Mouse (Mus musculus): ENCODE data around the gene Zfp574. TPM values are rescaled to one million over a fixed set of nuclear protein-coding genes. Genes with fewer than 3 reads are reported as not detected.

Zfp574 gene
- polyA plus RNA-seq, 1 experiment = 65.0 TPM

GRCm38 (mm10) chr7:25105411-25106160 lies 33.2 kb downstream of the Zfp574 start:
- Histone ChIP-seq H3K4me1 (replicated peaks; ENCODE audit: control insufficient read depth, insufficient read depth, low read length) (no peaks in the 10 kb centered on the region; the same call in 1 of the 2 replicates), H3K4me3 (ENCODE audit: control insufficient read depth, insufficient read depth, low read length) (no peak overlapping the region), H3K27ac (ENCODE audit: control insufficient read depth, insufficient read depth, low read length) (no peak overlapping the region), H3K27me3 (ENCODE audit: control insufficient read depth, insufficient read depth, low read length) (no peaks in the 10 kb centered on the region), H3K36me3 (ENCODE audit: control insufficient read depth, insufficient read depth, low read length) (no peaks in the 10 kb centered on the region)
- TF ChIP-seq CTCF (IDR thresholded peaks at IDR 0.05; ENCODE audit: borderline replicate concordance, control insufficient read depth, extremely low read depth, insufficient read depth, low read length, poor library complexity) (peak; percentile 98), POLR2A (IDR thresholded peaks at IDR 0.05; ENCODE audit: control insufficient read depth, extremely low read depth, insufficient read depth, low read length, poor library complexity) (no peak)
- peak; percentile 85 for DNase-seq
- WGBS = 28% methylated on average over 17 of the region's 17 CpGs

GRCm38 (mm10) chr7:25106790-25107502 lies 34.6 kb downstream of the Zfp574 start:
- no peak overlapping the region for H3K4me3 ChIP-seq (ENCODE audit: control insufficient read depth, insufficient read depth, low read length)
- 17% methylated on average over 17 of the region's 17 CpGs for WGBS
- TF ChIP-seq CTCF (IDR thresholded peaks at IDR 0.05; ENCODE audit: borderline replicate concordance, control insufficient read depth, extremely low read depth, insufficient read depth, low read length, poor library complexity) (no peak), POLR2A (IDR thresholded peaks at IDR 0.05; ENCODE audit: control insufficient read depth, extremely low read depth, insufficient read depth, low read length, poor library complexity) (no peak)
- no peaks in the 10 kb centered on the region for H3K27me3 ChIP-seq (ENCODE audit: control insufficient read depth, insufficient read depth, low read length)
- H3K4me1 ChIP-seq (replicated peaks; ENCODE audit: control insufficient read depth, insufficient read depth, low read length) = no peaks in the 10 kb centered on the region; the same call in 1 of the 2 replicates
- DNase-seq = no peak
- H3K27ac ChIP-seq (ENCODE audit: control insufficient read depth, insufficient read depth, low read length) = no peak overlapping the region
- no peaks in the 10 kb centered on the region for H3K36me3 ChIP-seq (ENCODE audit: control insufficient read depth, insufficient read depth, low read length)

- Histone ChIP-seq H3K27ac (ENCODE audit: control insufficient read depth, insufficient read depth, low read length) (no peak overlapping the region), H3K4me1 (replicated peaks; ENCODE audit: control insufficient read depth, insufficient read depth, low read length) (no peaks in the 10 kb centered on the region; the same call in 1 of the 2 replicates), H3K27me3 (ENCODE audit: control insufficient read depth, insufficient read depth, low read length) (no peaks in the 10 kb centered on the region), H3K4me3 (ENCODE audit: control insufficient read depth, insufficient read depth, low read length) (no peak overlapping the region), H3K36me3 (ENCODE audit: control insufficient read depth, insufficient read depth, low read length) (no peaks in the 10 kb centered on the region)
- TF ChIP-seq CTCF (IDR thresholded peaks at IDR 0.05; ENCODE audit: borderline replicate concordance, control insufficient read depth, extremely low read depth, insufficient read depth, low read length, poor library complexity) (no peak), POLR2A (IDR thresholded peaks at IDR 0.05; ENCODE audit: control insufficient read depth, extremely low read depth, insufficient read depth, low read length, poor library complexity) (no peak)
- no peak for DNase-seq
- WGBS = 91% methylated on average over 12 of the region's 12 CpGs
Observed at GRCm38 (mm10) chr7:25109355-25109754, 37.0 kb downstream of the Zfp574 start.

DNA sequence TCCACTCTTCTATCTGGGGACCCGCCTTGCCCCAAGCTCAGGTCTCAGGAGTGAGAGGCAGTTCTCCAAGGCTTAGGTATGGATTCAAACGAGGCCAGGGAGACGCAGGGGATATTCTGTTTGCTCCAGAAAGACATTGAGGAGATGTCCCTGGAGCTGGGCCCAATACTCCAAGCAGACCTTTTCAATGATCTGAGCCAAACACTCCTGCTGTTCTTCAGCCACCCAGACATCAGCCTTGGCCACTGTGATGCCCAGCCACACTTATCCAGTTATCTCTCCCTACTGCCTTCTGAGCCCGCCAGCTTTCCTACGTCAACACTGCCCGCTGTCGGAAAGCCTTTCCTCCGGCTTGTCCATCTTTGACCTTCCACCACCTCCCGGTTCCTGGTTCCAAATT lies 38.0 kb downstream of the Zfp574 start:
- Histone ChIP-seq H3K27ac (ENCODE audit: control insufficient read depth, insufficient read depth, low read length) (no peak overlapping the region), H3K4me3 (ENCODE audit: control insufficient read depth, insufficient read depth, low read length) (no peak overlapping the region), H3K4me1 (replicated peaks; ENCODE audit: control insufficient read depth, insufficient read depth, low read length) (no peaks in the 10 kb centered on the region; the same call in 1 of the 2 replicates), H3K27me3 (ENCODE audit: control insufficient read depth, insufficient read depth, low read length) (no peaks in the 10 kb centered on the region), H3K36me3 (ENCODE audit: control insufficient read depth, insufficient read depth, low read length) (no peaks in the 10 kb centered on the region)
- TF ChIP-seq CTCF (IDR thresholded peaks at IDR 0.05; ENCODE audit: borderline replicate concordance, control insufficient read depth, extremely low read depth, insufficient read depth, low read length, poor library complexity) (no peak), POLR2A (IDR thresholded peaks at IDR 0.05; ENCODE audit: control insufficient read depth, extremely low read depth, insufficient read depth, low read length, poor library complexity) (no peak)
- no peak for DNase-seq
- WGBS = 98% methylated on average over 9 of the region's 9 CpGs

DNA sequence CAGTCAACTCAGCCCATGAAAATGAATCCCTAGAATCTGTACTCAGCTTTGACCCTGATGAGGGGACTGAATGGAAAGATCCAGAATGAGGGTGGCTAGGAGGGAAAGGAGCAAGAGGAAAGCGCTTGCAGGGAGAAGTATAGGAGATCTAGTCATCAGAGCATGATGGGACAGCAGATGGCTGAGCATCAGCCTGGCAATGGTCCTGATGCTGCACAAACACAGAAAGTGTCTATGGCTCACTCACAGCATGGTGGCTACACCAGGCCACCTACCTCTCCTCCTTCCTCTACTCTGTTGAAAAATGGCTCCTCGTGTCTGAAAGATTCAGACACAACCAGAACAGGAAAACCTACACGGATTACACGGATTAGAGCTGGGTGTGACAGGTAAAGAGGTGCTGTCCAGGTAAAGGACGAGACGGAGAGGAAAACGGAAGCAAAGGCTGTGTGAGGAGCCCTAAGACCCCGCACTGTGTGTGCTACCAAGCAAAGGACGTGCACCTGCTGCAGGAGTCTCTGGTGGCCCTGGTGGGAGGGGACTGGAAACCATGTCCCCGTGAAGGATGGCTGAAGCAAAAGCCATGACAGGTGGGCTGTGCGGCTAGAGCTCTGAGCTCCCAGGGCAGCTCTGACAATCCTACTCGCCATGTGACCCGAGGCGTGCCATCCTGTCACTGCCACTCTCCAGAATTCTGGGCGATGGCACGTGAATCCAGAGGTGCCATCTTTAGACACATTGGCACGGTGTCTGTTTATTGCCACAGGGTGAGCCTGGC lies 40.0 kb downstream of the Zfp574 start:
- no peaks in the 10 kb centered on the region for H3K4me1 ChIP-seq (replicated peaks; ENCODE audit: control insufficient read depth, insufficient read depth, low read length)
- no peaks in the 10 kb centered on the region for H3K36me3 ChIP-seq (ENCODE audit: control insufficient read depth, insufficient read depth, low read length)
- TF ChIP-seq CTCF (IDR thresholded peaks at IDR 0.05; ENCODE audit: borderline replicate concordance, control insufficient read depth, extremely low read depth, insufficient read depth, low read length, poor library complexity) = no peak
- TF ChIP-seq POLR2A (IDR thresholded peaks at IDR 0.05; ENCODE audit: control insufficient read depth, extremely low read depth, insufficient read depth, low read length, poor library complexity) = no peak
- WGBS = 94% methylated on average over 17 of the region's 17 CpGs
- no peak overlapping the region for H3K4me3 ChIP-seq (ENCODE audit: control insufficient read depth, insufficient read depth, low read length)
- no peaks in the 10 kb centered on the region for H3K27me3 ChIP-seq (ENCODE audit: control insufficient read depth, insufficient read depth, low read length)
- DNase-seq = no peak
- no peak overlapping the region for H3K27ac ChIP-seq (ENCODE audit: control insufficient read depth, insufficient read depth, low read length)

GRCm38 (mm10) chr7:25112956-25113603 lies 40.7 kb downstream of the Zfp574 start:
- TF ChIP-seq CTCF (IDR thresholded peaks at IDR 0.05; ENCODE audit: borderline replicate concordance, control insufficient read depth, extremely low read depth, insufficient read depth, low read length, poor library complexity) (no peak), POLR2A (IDR thresholded peaks at IDR 0.05; ENCODE audit: control insufficient read depth, extremely low read depth, insufficient read depth, low read length, poor library complexity) (no peak)
- DNase-seq = no peak
- 93% methylated on average over 16 of the region's 16 CpGs for WGBS
- Histone ChIP-seq H3K4me1 (replicated peaks; ENCODE audit: control insufficient read depth, insufficient read depth, low read length) (no peaks in the 10 kb centered on the region), H3K27ac (ENCODE audit: control insufficient read depth, insufficient read depth, low read length) (no peak overlapping the region), H3K4me3 (ENCODE audit: control insufficient read depth, insufficient read depth, low read length) (no peak overlapping the region), H3K36me3 (ENCODE audit: control insufficient read depth, insufficient read depth, low read length) (no peaks in the 10 kb centered on the region), H3K27me3 (ENCODE audit: control insufficient read depth, insufficient read depth, low read length) (no peaks in the 10 kb centered on the region)

All from thymus, adult 2 months (tissue).